35 mouse cellular contexts compared by ENCODE assay signal in the genomic region with DNA sequence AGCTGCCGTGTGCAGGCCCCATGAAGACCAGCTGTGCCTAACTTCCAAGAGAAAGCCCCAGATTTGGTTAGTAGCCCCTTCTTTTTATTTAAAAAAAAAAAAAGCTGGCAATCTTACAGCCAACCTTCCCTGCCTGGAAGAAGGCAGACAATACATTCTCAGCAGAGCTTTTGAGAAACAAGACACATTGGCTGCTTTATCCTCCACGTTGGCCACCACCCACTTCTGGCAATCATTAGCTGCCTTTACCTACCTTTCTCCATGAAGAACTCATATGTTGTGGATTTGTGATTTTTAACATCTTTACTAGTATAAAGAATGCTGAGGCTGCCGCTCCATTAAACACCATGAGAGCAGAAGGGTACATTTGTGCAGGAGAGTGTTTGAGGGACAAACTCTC.
"Had no signal": no experiment of that assay in that cellular context is flagged by ENCODE, and none has a peak within 500 bp of the region (broad histone marks: within the 10 kb centered on the region; RNA-seq: fewer than 3 reads in every experiment).

No protein-coding gene starts in this region.

- DNase-seq: heart, postnatal 10 days; heart, postnatal 14 days; heart, postnatal 36 days; heart, postnatal 4 days; kidney, adult 11 months; kidney, adult 18-20 months; kidney, adult 2 months; kidney, adult 8-10 months; kidney, adult 9 months; kidney, postnatal 10 days; kidney, postnatal 14 days; kidney, postnatal 25 days; kidney, postnatal 36 days; kidney, postnatal 4 days; layer of hippocampus, adult 9-11 months; layer of hippocampus, postnatal 36 days had no signal

- H3K36me3 ChIP-seq: heart, embryonic 10.5 days; heart, embryonic 12.5 days; heart, embryonic 13.5 days; heart, embryonic 15.5 days; hindbrain, embryonic 10.5 days; hindbrain, embryonic 12.5 days; hindbrain, embryonic 13.5 days; hindbrain, embryonic 15.5 days; intestine, embryonic 15.5 days; kidney, embryonic 15.5 days had no signal

- H3K4me3 ChIP-seq: heart, embryonic 10.5 days; heart, embryonic 12.5 days; heart, embryonic 13.5 days; heart, embryonic 15.5 days; hindbrain, embryonic 10.5 days; hindbrain, embryonic 12.5 days; hindbrain, embryonic 13.5 days; hindbrain, embryonic 15.5 days; intestine, embryonic 15.5 days; kidney, embryonic 15.5 days; layer of hippocampus, adult 2 months had no signal

- H3K4me2 ChIP-seq: heart, embryonic 11.5 days; heart, embryonic 12.5 days; heart, embryonic 13.5 days; heart, embryonic 15.5 days; hindbrain, embryonic 12.5 days; hindbrain, embryonic 13.5 days; hindbrain, embryonic 14.5 days; hindbrain, embryonic 15.5 days; intestine, embryonic 15.5 days; kidney, embryonic 15.5 days had no signal

- H3K9me3 ChIP-seq: heart, embryonic 10.5 days; heart, embryonic 12.5 days; heart, embryonic 13.5 days; heart, embryonic 15.5 days; hindbrain, embryonic 10.5 days; hindbrain, embryonic 12.5 days; hindbrain, embryonic 13.5 days; hindbrain, embryonic 15.5 days; intestine, embryonic 15.5 days; kidney, embryonic 15.5 days had no signal

- ATAC-seq: hindbrain, embryonic 16.5 days; hindbrain, postnatal 0 days; inflammation-experienced regulatory T-cells, adult 6 months; intestine, embryonic 15.5 days; intestine, embryonic 16.5 days; intestine, postnatal 0 days had no signal

- H3K27me3 ChIP-seq: heart, embryonic 12.5 days; heart, embryonic 13.5 days; heart, embryonic 15.5 days; hindbrain, embryonic 12.5 days; hindbrain, embryonic 13.5 days; hindbrain, embryonic 15.5 days; intestine, embryonic 15.5 days had no signal

- H3K9ac ChIP-seq: heart, embryonic 12.5 days; heart, embryonic 13.5 days; heart, embryonic 15.5 days; hindbrain, embryonic 12.5 days; hindbrain, embryonic 13.5 days; hindbrain, embryonic 14.5 days; hindbrain, embryonic 15.5 days; intestine, embryonic 15.5 days; kidney, embryonic 15.5 days had no signal

- H3K27ac ChIP-seq: heart, embryonic 10.5 days; heart, embryonic 13.5 days; heart, embryonic 15.5 days; hindbrain, embryonic 10.5 days; hindbrain, embryonic 12.5 days; hindbrain, embryonic 13.5 days; hindbrain, embryonic 14.5 days; hindbrain, embryonic 15.5 days; hindbrain, postnatal 0 days; intestine, embryonic 15.5 days; kidney, embryonic 15.5 days; kidney, postnatal 0 days; layer of hippocampus, adult 2 months had no signal

- H3K4me1 ChIP-seq: heart, embryonic 10.5 days; heart, embryonic 12.5 days; heart, embryonic 13.5 days; intestine, embryonic 15.5 days; kidney, embryonic 15.5 days had no signal
